Mouse (Mus musculus): Measurements from ENCODE around the gene Trpv6.

The Trpv6 gene

DNA sequence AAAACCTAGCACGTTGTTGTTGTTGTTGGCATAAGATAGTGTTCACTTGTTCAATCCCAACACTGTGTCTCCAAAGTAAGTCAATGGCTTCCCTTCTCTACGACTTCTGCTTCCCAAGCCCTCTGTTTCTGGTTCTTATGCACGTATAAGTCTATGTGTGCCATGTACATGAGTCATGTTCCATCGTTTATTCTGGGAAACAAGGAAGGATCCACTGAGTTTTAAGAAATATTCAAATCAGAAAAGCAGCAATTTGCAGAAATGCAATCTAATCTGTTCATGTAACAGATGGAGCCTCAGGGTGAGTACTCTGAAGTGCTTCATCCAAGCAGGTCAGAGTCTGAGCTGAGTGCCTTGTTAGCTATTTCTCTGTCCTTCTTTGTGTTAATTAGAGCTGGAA lies 4.7 kb downstream of the Trpv6 start:
- in situ Hi-C loops (cut with MboI; ENCODE audit: low pct_unique_long_range_greater_than_20kb in 1 of 2, low sequenced_read_pairs in 2 of 2, unreplicated experiment in 1 of 2) = no loop called here

DNA sequence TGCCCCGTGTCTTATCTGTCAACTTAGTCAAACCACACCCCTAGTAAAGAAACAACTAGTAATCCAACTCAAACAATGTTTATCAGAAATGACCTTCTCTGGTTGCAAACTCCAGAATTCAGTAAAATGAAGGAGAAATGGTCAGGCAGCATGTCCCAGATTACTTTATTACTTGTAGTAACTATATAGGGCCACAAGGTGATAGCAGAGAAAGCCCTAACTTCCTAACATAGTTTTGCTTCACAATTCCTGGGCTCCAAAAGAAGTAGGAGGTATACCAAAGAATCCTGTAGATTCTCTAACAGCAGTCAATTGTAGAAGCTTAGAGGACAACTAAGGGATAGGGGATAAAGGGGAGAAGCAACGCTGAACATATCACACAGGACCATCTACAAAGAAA lies 5.4 kb downstream of the Trpv6 start:
- in situ Hi-C loops (cut with MboI; ENCODE audit: low pct_unique_long_range_greater_than_20kb in 1 of 2, low sequenced_read_pairs in 2 of 2, unreplicated experiment in 1 of 2) = no loop called here

DNA sequence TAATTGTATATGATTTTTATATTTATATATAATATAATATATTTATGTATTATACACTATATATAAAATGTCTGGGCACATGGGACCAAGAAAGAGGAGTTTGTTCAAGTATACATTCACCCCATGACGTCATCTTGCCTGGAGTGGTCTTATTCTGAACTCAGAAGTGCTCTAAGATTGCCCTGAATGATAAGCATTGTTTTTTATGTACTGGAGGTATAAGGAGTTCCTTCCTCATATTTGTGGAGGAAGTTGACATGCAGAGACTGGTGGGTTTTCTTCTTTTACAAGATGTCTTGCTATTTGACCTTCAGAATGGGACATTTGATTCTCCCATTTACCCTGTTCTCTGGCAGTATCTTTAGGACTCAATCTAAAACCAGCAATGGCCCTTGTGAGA lies 8.0 kb downstream of the Trpv6 start:
- in situ Hi-C loops (cut with MboI; ENCODE audit: low pct_unique_long_range_greater_than_20kb in 1 of 2, low sequenced_read_pairs in 2 of 2, unreplicated experiment in 1 of 2) = no loop called here

DNA sequence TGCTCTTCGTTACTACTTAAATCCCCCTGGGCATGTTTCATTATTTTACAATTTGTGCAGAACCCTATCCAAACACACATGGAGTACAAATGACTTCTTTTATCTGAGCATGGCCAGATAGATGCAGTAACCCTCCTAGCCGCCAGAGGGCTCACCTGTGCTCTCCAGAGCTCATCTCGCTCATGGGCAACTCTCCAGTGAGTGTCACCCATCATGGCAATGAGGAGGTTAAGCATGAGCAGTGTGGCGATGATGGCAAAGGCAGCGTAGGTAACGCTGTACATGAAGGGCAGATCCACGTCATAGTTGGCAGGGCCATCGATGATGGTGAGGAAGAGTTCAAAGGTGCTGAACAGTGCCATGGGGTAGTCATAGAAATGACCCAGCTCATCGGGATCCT lies 13.5 kb downstream of the Trpv6 start:
- in situ Hi-C loops (cut with MboI; ENCODE audit: low pct_unique_long_range_greater_than_20kb in 1 of 2, low sequenced_read_pairs in 2 of 2, unreplicated experiment in 1 of 2) = no loop called here

DNA sequence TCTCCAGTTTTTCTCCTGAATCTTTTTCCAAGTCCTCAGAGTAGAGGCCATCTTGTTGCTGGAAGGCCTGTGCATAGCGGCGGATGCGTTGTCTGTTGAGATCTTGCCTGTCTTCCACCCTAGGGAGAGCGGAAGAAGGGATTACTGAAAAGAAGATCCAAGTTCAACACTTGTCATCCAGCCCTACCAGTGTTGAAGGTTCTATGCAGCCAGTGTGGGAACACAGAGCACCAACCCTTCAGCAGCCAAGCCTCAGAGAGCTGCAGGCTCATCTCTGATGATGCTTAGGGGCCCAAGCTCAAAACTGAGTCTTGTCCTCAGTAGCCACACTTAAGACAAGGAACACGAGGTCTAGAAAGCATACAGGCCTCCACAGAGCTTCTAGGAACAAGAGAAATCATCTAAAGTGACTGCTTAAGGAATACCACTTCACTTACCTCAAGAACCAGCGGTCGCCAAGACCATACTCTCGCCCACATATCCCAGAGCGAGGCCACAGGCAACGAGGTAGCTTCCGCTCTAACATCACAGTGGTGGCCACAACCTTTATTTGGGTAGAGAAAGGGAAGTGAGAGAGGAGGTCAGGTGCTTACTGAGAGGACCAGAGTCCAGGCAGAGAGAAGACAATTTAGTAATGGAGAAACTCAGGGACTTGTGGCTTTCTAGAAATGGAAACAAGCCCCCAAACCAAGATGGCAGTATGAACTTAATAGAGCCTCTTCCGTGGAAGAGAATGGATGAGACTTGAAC lies 14.8 kb downstream of the Trpv6 start:
- in situ Hi-C loops (cut with MboI; ENCODE audit: low pct_unique_long_range_greater_than_20kb in 1 of 2, low sequenced_read_pairs in 2 of 2, unreplicated experiment in 1 of 2) = no loop called here

DNA sequence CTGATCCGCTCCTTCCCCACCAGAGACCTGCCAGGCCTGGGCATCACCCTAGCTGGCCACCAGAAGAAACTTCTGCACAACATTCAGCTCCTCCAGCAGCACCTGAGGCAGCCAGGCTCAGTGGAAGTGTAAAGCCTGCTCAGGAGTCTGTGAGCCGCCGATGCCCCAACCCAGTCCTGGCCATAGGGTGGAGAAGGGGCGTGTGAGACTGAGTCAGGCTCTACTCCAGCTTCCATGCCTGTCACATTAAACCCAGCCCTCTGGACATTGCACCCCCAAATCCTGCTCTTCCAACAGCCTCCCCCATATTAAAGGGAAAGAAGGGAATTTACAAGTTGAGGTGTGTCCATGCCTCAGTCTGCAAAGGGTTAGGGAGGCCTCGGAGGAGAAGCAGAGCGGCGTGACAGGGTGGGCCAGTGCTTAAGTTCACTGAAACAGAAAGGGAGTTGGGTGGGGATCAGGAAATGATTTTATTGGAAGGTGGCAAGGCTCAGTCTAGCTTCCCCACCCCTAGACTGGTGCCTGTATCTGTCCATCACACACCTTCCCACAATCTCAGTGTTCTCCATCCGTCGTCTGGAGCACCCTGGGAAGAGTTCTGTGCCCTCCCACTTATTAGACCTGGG lies 15.9 kb downstream of the Trpv6 start:
- in situ Hi-C loops (cut with MboI; ENCODE audit: low pct_unique_long_range_greater_than_20kb in 1 of 2, low sequenced_read_pairs in 2 of 2, unreplicated experiment in 1 of 2) = no loop called here

DNA sequence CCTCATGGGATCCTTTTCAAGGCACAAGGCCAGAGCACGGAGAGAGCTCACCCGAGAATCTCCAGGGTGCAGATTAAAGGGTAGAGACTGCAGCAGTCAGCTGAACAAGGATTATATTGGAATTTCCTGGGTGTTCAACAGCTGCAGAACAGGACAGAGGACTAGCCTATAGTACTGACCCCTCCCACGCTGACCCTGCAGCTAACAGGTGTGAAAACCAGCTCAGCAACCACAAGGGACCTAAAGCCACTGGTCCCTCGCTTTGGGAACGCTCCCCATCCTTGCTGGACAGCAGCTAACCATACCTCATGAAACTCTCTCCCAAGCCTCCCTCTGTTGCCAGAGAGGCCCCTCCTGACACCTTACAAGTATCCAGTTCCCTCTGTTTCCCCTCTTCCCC lies 28.6 kb downstream of the Trpv6 start:
- in situ Hi-C loops (cut with MboI; ENCODE audit: low pct_unique_long_range_greater_than_20kb in 1 of 2, low sequenced_read_pairs in 2 of 2, unreplicated experiment in 1 of 2) = no loop called here

DNA sequence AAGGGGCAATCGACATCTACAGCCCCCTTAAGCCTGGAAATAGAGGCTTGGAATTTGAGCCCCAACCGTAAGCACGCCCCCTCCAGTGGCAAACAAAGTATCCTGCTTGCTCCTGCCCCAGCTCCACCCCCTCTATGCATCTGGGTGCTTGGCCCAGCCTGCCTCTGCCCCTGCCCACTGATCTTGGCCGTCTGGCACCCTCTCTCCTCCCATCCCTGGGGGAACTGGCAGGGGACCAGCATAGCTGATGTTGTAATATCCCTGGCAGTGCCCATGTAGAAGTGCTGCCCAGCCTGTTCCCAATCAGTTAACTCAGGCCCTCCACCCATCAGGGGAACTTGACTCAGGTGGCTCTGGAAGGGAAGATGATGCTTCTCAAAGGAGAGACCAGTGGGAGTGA lies 30.0 kb downstream of the Trpv6 start:
- in situ Hi-C loops (cut with MboI; ENCODE audit: low pct_unique_long_range_greater_than_20kb in 1 of 2, low sequenced_read_pairs in 2 of 2, unreplicated experiment in 1 of 2) = no loop called here

DNA sequence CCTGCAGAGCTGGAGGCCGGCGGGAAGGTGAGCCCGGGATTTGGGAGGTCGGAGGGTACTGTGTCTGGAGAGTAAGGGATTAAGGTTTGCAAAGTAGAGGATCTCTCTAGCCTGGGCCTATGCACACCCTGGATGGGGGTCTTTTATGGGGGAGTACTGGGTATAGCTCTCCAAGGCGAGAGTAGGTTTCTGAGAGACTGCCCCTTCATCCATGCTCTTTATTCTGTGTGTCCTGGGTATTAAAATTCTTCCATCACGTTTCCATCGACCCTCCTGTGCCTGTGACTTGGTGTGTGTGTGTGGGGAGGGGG lies 30.5 kb downstream of the Trpv6 start:
- in situ Hi-C loops (cut with MboI; ENCODE audit: low pct_unique_long_range_greater_than_20kb in 1 of 2, low sequenced_read_pairs in 2 of 2, unreplicated experiment in 1 of 2) = no loop called here

DNA sequence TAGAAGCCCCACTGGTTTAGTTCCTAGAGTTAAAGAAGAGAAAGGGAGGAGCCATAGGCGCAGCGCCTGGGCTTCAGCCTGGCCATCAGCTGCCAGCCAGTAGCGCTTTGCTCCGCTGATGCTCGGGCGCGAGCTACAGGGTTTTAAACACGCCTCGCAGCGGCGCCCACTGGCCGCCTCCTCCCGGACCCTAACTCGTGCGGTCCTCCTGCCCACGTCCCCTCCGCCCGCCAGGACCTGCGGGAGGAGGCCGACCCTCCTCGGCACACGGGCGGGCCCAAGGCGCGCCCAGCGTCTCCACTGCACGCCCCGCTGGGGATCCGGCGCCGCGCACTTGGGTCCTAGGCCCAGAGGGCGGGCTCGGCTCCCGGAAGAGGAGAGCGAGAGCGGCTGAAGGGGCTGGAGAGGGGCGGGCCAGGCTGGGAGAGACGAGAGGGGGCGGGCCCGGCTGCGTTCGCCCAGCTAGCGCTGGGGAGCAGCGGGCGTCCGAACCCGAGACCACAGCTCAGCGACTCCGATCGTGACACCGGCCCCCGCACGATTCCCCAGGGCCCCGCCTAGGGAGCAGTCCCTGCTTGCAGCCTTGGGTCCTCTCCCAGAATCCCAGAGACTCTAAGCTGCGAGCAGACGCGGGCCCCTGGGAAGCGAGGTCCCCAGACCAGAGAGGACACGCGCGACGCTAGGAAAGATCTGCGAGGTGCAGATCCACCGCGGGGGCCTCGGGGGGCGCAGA lies 31.0 kb downstream of the Trpv6 start, which contains the start of gene Ephb6:
Ephb6 (plus strand) TSS at position 422 of the 733 bp plus-strand sequence.
- in situ Hi-C loops (cut with MboI; ENCODE audit: low pct_unique_long_range_greater_than_20kb in 1 of 2, low sequenced_read_pairs in 2 of 2, unreplicated experiment in 1 of 2) = no loop called here

DNA sequence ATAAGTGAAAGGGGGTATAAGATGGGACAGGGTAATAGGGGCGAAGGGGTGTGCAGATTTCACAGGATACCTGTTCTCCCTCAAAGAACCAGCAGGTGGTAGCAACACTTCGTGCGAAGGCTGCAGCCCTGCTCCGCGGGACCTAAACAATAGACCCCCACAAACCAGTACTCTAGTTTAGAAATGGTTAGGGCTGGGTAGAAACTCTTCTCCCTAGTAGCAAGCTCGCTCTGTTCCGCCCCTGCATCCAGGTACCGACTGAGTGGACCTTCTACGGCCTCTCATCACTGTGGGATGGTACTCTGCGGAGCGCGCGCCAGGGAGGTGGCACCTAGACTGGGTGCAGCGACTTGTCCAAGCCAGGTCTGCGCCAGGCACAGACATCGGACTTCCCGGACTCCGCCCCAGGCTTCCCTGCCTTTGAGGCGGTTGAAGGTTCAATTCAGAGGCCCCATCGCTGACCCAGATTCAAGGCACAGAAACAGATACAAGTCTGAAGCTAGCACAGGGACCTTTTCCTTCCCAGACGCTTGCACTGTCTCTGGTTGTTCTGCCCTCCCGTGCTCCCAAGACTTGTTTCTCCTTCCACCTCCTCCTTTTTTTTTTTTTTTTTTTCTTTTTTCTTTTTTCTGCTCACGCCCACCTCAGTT lies 31.7 kb downstream of the Trpv6 start:
- in situ Hi-C loops (cut with MboI; ENCODE audit: low pct_unique_long_range_greater_than_20kb in 1 of 2, low sequenced_read_pairs in 2 of 2, unreplicated experiment in 1 of 2) = no loop called here

DNA sequence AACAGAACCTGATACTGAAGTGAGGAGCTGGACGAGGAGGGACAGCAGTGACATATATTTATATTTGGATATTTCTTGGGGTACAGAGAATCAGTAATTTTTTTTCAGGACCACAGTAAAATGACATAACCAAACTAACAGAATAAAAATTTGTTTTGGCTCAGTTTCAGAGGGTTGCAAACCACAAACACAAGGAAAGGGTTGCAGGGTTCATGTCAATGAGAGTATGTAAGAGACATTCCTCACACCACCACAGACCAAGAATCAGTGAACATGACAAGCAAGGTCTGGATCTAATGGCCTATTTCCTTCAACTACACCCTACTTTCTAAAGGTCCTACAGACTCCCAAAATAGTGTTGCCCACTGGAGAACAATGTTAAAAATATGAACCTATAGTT lies 54.0 kb downstream of the Trpv6 start:
- in situ Hi-C loops (cut with MboI; ENCODE audit: low pct_unique_long_range_greater_than_20kb in 1 of 2, low sequenced_read_pairs in 2 of 2, unreplicated experiment in 1 of 2) = no loop called here

DNA sequence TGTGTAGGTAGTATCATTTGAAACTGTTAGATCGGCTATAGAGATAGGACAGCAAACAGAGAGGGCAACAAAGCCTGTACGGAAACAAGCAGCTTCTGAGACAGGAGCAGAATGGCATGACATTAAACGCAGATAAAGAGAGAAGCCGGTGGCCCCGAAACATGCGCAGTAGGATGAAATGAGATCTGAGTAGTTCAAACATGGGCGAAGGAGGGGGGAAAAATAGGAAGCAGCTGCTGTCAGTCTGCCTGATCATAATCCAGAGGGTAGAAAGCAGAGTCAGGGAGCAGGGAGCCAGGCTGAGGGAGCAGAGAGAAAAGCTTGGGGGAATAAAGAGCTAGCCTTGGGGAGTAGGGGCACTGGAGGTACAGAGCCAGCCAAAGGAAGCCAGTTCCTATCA lies 54.9 kb downstream of the Trpv6 start:
- in situ Hi-C loops (cut with MboI; ENCODE audit: low pct_unique_long_range_greater_than_20kb in 1 of 2, low sequenced_read_pairs in 2 of 2, unreplicated experiment in 1 of 2) = no loop called here

DNA sequence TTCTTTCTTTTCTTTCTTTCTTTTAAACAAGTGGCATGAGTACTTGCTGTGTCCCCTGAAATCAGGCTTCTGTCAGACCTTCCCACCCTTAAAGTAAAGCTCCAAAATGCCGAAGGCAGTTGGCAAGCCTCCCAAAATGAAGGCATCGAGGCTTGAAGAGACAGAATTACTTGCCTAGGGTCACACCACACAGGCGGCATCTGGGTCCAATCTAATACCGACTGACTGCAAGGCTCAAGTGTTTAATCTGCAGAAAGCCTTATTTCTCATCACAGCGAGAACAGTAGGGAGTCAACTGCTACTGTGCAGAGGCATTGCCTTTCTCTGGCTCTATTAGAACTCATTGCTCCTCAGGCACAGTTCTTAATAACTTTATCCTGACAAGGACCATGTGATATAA lies 58.9 kb downstream of the Trpv6 start:
- in situ Hi-C loops (cut with MboI; ENCODE audit: low pct_unique_long_range_greater_than_20kb in 1 of 2, low sequenced_read_pairs in 2 of 2, unreplicated experiment in 1 of 2) = no loop called here

DNA sequence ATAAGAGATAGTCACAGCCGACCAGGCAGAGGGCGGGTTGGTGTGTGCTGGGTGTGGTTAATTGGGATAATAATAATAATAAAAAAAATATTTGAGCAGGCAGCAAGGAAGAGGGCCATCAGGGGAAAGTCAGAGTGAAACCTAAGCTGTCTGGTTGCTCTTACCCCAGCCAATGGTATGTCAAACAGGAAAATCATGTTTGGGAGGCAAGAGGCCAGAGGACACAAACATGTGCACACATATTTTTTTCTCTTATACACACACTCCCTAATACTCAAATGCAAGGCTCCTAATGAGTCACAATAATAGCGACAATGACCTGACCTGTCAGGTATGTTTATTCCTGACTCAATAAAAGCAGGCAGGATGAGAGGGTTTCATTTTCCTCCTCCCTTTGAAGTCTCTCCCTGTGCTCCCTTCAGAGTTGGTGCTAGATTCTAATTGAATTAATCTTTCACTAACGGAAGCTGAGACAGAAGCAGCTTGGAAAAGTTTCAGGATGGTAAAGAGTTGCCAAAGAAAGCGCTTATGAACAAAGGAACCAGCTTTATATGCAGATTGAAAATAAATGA lies 59.6 kb downstream of the Trpv6 start:
- in situ Hi-C loops (cut with MboI; ENCODE audit: low pct_unique_long_range_greater_than_20kb in 1 of 2, low sequenced_read_pairs in 2 of 2, unreplicated experiment in 1 of 2) = no loop called here
